ENCODE assay signal across 15 mouse cellular contexts in the genomic region with DNA sequence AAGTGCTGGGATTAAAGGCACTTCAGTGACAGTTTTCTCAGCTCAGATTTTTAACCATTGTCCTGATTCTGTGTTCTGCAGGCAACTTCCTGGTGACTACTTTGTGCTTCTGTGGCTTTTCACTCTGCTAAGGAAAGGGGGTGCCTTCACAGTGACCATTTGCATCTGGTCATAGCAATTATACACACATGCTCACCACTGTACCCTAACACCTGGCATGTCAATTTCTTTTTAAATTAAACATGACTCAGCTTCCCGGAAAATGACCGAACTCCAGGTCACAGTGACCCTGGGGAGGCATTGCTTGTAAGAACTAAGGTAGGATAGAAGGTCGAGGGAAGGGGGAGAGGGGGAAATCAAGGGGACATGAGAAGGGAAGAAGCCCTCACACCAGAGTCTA.
"Had no signal": no experiment of that assay in that cellular context is flagged by ENCODE, and none has a peak within 500 bp of the region (broad histone marks: within the 10 kb centered on the region; RNA-seq: fewer than 3 reads in every experiment).

No protein-coding gene starts in this region.

- H3K4me2 ChIP-seq: neural tube, embryonic 15.5 days; stomach, embryonic 15.5 days had no signal

- H3K9me3 ChIP-seq: neural tube, embryonic 15.5 days; stomach, embryonic 15.5 days had no signal

- H3K4me3 ChIP-seq: neural tube, embryonic 15.5 days; stomach, embryonic 15.5 days had no signal

- H3K36me3 ChIP-seq: neural tube, embryonic 15.5 days; stomach, embryonic 15.5 days had no signal

- H3K27me3 ChIP-seq: neural tube, embryonic 15.5 days; stomach, embryonic 15.5 days had no signal

- H3K4me1 ChIP-seq: neural tube, embryonic 15.5 days; stomach, embryonic 15.5 days had no signal

- H3K9ac ChIP-seq: neural tube, embryonic 15.5 days; stomach, embryonic 15.5 days had no signal

- DNase-seq: retina, postnatal 1 day; right cerebral cortex, adult 18-20 months; right cerebral cortex, postnatal 14 days; right cerebral cortex, postnatal 25 days; right cerebral cortex, postnatal 4 days; spleen, adult 18-20 months; thymus, adult 18-20 months; thymus, adult 2 months; thymus, postnatal 14 days; thymus, postnatal 25 days; thymus, postnatal 36 days; thymus, postnatal 4 days had no signal

- H3K27ac ChIP-seq: neural tube, embryonic 15.5 days; stomach, embryonic 15.5 days; stomach, postnatal 0 days had no signal
